Mouse (Mus musculus) heart, postnatal 14 days (tissue): ENCODE measurements at regions not wholly inside any gene's neighbourhood (a gene's known extent, or its start where the extent isn't known, plus 50 kb on each side); places are given as distances from the start of the nearest gene placed in this dataset.
"Not testable (repeated sequence)": the region's sequence is repeated elsewhere in the genome, so short reads cannot be mapped to it uniquely, and the experiment has no call there.

ENCODE experiments used
- DNase-seq, 2 experiments: peaks; one replicate each; pipeline ENCODE4 v3.0.0; 2021 to 2022
- intact Hi-C: fragments of 180-260 bp; cut with DNase I; formaldehyde crosslinking; loops from one replicate; pipeline ENCODE4 v1.15.1; 2025

DNA sequence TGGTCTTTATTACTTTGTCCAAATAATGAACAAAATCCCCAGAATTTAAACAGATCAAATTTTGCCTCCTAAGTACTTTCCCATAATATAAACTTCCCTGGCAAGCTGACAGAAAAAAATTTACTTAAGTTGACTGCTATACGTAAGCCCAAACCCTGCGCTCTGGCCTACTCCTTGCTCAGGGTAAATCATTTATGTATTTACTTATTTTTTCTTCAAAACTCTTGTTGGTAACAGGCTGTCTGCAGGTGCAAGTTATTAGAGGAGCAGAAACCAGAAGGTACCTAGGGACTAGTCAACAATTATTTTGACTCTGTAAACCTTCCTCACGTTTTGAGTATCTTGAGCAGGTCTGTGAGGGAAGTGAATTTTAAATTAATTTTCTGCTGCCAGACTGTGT is 2615.7 kb downstream of the Poteg start:
- intact Hi-C loops: no loop called here

DNA sequence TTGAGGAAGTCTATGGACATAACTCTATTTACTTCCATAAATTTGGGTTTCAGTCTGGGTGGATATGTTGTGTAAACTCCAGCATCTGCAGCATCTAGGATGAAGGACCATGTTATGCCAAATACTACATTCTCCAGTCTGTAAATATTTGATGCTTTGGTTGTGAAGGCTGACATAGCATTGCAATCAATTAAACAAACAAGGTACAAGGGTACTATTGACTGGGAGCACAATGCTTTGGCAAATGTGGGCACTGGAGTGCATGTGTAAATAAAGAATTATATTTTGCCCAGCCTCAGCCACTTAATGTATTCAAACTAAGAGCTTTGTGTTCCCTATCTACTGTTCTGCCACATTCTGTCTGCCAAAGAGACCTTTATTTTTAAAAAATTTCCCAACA is 2630.3 kb downstream of the Poteg start:
- intact Hi-C loops: no loop called here
- no peak for DNase-seq

More for the DNA sequence above, 2615.7 kb downstream of the Poteg start:
- DNase-seq: no peak

DNA sequence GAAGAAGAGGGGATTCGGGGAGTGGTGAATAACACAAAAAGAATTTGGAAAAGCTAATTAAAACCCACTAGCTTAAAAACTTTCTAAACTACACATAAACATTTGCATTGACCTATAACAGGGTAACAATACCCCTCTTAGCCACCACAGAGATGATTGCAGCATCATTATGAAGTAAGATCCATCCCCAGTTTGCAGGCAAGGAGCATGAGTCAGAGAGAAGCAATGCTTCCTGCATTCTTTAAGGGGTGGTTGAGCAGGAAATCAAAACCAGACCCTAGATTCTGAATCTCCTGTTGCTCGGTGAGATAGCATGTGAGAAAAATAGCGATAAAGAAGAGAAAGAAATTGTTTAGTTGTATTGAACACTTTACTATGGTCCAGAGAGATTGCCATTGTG is 2680.3 kb downstream of the Poteg start:
- no peak for DNase-seq
- intact Hi-C loops: no loop called here

DNA sequence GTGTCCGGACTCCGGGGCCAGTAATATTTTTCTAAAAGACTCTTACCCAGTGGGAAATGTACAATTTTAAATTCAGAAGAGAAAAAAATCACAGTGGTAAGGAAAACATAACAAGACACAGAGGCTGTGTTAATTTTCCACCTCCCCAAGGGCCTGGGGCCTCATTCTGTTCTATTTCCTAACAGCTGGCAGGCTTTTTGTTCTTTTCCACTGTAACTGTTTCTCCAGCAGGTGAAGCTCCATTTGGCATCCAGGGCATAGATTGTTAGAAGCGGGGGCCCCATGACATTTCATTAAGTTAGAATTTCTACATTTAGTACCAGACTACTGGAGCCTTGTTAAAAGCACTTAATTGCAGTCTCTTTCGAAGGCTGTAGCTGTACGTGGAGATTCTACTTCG is 2687.5 kb downstream of the Poteg start:
- no peak for DNase-seq
- intact Hi-C loops: no loop called here

DNA sequence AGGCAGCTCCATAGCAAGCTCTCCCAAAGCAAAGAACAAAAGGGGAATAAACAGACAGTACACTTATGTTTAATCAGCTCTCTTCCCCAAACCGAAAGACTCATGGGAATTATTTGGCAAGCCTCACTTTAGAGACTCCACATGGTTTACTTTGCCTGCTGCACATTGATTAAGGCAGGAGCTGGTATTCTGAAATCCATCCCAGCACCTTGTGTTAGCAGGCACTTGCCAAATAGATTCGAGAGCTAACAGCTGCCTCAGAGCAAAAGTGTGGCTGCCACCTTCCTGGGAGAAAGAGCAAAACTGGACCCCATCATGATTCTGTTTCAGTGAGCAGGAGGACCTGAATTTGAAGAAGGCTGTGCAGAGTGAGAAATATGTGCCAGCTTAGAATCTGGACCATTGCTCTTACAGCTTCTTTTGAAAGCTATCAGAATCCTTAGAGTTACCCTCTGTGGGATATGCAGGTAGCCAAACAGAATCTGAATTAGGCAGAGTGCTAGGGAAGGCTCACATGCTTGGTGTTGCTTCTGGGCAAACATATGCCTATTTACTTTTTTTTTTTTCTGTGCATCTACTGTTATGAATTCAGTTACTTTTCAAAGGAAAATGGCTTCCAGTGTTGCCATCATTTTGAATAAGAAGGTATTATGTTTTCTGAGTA is 2703.8 kb downstream of the Poteg start:
- no peak for DNase-seq
- intact Hi-C loops: no loop called here

GRCm38 (mm10) chr8:30152921-30153320 is 2705.5 kb downstream of the Poteg start:
- DNase-seq: no peak
- intact Hi-C loops: loop anchor here (2.0 kb wide), 1 partner anchor 16 kb away; no protein-coding TSS in a partner anchor

- intact Hi-C loops: no loop called here
Measured at GRCm38 (mm10) chr8:30171881-30172280, 2724.4 kb downstream of the Poteg start.

DNA sequence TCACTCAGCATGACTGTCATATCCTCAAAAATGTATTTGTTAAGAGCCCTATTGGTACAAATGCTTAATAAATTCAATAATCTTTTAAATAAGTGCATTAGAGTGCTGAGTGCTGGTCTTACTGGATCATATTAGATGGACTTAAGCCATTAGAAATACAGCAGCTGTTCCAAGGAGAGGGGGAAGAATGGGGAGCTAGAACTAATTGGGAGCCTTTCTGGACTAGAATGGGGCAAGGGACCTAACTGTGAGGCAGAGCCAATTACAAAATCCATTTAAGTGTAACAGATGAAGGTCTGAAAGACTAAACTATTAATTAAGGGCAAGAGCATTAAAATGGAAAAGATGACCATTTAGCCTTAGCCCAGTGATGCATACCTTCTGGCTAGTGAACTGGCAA is 2755.3 kb downstream of the Poteg start:
- intact Hi-C loops, DNase-seq: not testable (repeated sequence)

More at GRCm38 (mm10) chr8:30171881-30172280, 2724.4 kb downstream of the Poteg start:
- DNase-seq: no peak

GRCm38 (mm10) chr8:30227354-30227753 is 2779.9 kb downstream of the Poteg start:
- no peak for DNase-seq
- intact Hi-C loops: no loop called here

- intact Hi-C loops: no loop called here
Measured at GRCm38 (mm10) chr8:30233266-30233665, 2785.8 kb downstream of the Poteg start.

GRCm38 (mm10) chr8:30251797-30252196 is 2804.3 kb downstream of the Poteg start:
- no peak for DNase-seq
- intact Hi-C loops: no loop called here

More at GRCm38 (mm10) chr8:30233266-30233665, 2785.8 kb downstream of the Poteg start:
- DNase-seq: no peak

GRCm38 (mm10) chr8:30269949-30270910 is 2822.8 kb downstream of the Poteg start:
- intact Hi-C loops: no loop called here
- no peak for DNase-seq

DNA sequence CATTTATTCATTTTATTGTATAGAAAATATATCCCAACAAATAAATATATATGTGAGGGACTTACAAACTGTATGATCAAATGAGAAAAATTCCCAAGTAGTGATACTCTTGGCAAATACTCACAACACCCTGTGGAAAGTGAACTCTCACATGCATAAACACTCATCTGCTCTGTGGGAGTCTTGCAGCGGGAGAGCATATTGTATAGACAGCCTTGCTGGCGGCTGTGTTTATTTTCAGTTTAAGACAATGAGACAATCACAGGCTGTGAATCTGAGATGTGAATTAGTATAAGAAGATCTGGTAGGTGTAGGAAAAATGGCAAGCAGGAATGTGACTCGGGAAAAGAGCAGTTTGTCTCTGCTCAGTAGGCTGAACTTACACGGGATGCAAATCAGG is 2841.7 kb downstream of the Poteg start:
- intact Hi-C loops: no loop called here
- DNase-seq: no peak

- intact Hi-C loops: no loop called here
- DNase-seq: no peak
Measured at GRCm38 (mm10) chr8:30331201-30331600, 2883.7 kb downstream of the Poteg start.

- intact Hi-C loops: no loop called here
- DNase-seq: no peak
Measured at GRCm38 (mm10) chr8:30333352-30333751, 2885.9 kb downstream of the Poteg start.

DNA sequence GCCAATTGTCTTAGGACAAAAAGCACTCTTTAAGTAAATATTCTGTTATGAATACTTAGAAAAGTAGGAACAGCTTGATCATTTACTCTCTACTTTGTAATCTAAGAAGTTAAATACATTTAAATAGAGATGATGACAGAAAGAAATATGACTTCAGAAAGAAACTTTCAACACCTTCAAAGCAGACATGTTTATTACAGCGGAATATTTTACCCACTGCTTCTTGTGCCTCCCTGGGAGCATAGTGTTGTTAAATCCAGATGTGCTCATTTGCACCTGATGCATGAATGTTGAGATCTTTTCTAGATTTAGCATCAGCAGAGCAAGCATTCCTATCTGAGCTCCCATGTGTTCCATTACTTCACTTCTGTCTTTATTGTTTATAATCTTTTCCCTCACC is 2912.0 kb downstream of the Poteg start:
- no peak for DNase-seq
- intact Hi-C loops: no loop called here

GRCm38 (mm10) chr8:30365721-30366120 is 2918.3 kb downstream of the Poteg start:
- DNase-seq: no peak
- intact Hi-C loops: no loop called here

DNA sequence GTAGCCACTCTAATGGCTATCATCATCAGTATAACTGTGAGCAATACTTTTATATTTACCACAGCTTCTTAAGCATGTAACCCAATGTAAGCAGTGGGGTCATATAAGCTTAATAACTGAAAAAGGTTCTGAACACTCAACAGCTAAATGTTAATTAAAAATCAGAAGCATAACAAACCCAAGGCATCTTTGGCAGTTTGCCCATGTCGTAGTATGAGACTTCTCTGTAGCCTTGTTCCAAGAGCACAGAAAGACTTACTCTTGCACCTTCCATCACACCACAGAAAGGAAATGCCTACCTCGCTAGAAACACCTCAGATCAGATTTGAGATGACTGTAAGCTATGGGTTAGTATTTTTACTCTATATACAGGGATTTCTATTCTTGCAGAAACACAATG is 2944.5 kb downstream of the Poteg start:
- DNase-seq: no peak
- intact Hi-C loops: no loop called here

DNA sequence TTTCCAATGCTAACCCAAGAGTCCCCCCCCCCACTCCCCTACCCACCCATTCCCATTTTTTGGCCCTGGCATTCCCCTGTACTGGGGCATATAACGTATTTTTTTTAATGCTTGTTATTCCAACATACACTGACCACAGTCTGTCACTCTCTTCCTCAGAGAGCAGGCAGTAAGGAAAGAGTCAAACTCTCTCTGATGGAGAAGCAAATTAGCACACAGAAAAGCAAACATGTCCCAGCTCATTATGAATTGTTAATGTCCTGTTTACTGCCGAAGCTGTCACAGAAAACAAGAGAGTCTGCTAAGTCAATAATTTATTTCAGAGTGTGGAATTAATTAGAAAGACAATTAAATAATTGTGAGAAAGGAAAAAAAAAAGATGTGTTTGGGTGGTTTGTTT is 2989.1 kb upstream of the 5930422O12Rik start:
- intact Hi-C loops: no loop called here
- DNase-seq: no peak

GRCm38 (mm10) chr8:30441821-30442220 is 2986.7 kb upstream of the 5930422O12Rik start:
- DNase-seq: no peak
- intact Hi-C loops: no loop called here

DNA sequence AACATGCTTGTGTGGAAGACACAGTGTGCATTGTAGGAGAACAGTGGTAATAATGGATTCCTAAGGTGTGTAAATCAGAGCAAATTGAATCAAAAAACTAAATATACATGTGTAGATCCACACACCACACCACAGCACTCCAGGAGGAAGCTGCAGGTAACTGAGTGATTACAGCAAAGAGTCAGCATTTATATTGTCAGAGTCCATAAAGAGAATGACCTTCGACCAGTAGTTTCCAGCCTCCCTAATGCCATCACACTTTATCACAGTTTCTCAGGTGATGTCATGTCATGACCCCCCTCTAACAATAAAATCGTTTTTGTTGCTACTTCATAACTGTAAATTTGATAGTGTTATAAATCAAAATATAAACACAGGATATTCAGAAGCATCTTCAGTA is 2984.6 kb upstream of the 5930422O12Rik start:
- intact Hi-C loops: no loop called here
- DNase-seq: no peak

DNA sequence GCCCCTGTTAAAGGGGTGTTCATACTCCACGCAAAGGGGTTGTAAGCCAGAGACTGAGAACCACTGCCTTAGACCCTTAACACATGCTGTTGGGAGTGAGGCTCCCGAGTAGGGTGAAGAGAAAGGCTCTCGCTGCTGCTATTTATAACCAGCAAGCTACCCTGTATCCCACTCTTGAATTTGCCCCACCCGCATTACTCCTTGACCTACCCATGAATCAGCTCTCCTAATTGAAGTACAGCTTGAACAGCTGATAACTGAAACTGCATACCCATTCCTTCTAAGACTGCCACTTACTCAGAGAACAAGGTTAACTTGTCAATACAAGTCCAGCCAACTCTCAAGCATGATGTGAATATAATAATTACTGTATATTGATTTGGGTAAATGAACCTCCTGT is 2984.2 kb upstream of the 5930422O12Rik start:
- no peak for DNase-seq
- intact Hi-C loops: no loop called here
